Mouse (Mus musculus) regulatory T cell (primary cell): ENCODE results near the gene Ipmk.

Source experiments
- in situ Hi-C: fragments of 300-600 bp; cut with MboI, MseI; formaldehyde crosslinking; loops from one replicate; pipeline ENCODE4 v1.15.1; 2025; ENCODE audit warnings: high pct_unique_total_duplicates

Ipmk gene

DNA sequence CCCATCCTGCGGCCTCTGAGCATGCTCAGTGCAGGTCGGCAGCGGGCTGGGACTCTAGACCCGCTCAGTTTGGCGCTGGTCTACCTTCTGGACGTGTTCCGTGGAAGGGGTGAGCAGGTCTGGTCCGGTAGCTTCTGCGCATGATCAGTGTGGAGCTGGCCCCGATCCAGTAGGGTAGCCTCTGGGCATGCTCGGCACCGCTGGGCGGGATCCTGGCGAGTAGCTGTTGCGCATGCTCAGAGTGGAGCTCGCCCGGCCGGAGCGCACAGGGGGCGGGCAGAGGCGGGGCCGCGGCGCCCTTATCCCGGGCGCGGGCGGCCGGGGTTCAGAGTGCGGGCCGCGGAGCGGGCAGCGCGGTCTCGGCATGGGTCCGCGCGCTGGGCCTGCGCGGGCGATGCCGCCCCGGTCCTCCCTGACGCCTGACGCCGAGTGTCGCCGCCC lies at the start of gene Ipmk:
Gene Ipmk (plus strand): TSS at position 255 of the 441 bp plus-strand sequence.
- in situ Hi-C loops: loop anchor here (5.0 to 10.0 kb wide), 3 partner anchors 110 to 1307 kb away; partner anchors contain the start of genes Tfam and Zwint

DNA sequence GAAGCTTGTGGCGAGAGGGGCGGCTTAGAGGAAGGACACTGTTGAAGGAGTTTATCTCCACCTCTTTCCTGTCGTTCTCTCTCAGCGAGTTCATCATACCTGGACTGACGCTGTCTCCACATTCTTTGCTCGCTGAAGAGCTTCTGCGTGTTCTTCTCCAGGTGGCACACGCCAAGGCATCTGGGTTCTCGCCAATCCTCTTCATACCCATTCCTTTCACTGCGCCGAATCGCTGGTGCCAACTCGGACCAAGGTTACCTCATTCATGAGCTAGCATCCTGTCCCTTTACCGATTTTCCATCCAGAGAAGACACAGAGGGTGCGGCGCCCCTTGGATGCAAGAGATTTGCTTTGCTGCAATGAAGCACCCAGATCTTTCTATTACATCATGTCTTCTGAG lies 47.4 kb upstream of the Ipmk start:
- in situ Hi-C loops: no loop called here

GRCm38 (mm10) chr10:71302490-71302889 lies 45.1 kb upstream of the Ipmk start:
- in situ Hi-C loops: no loop called here

GRCm38 (mm10) chr10:71306190-71306589 lies 41.4 kb upstream of the Ipmk start:
- in situ Hi-C loops: no loop called here

DNA sequence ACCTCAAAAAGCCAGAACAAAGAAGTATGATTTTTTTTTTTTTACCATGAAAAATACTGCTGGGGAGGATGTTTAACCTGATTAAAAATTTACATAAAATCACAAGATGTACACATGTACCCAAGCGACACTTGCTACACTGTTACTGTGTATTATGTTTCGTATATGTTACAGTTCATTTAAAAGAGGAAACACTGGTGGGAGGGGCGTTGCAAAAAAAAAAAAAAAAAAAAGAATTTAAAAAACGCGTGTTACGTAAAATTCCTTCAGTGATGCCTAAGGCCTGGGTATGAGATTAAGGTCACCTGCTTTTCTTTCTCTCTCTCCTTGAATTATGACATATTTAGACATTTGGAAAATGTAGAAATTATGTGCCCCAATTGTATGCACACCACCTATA lies 40.8 kb upstream of the Ipmk start:
- in situ Hi-C loops: no loop called here

DNA sequence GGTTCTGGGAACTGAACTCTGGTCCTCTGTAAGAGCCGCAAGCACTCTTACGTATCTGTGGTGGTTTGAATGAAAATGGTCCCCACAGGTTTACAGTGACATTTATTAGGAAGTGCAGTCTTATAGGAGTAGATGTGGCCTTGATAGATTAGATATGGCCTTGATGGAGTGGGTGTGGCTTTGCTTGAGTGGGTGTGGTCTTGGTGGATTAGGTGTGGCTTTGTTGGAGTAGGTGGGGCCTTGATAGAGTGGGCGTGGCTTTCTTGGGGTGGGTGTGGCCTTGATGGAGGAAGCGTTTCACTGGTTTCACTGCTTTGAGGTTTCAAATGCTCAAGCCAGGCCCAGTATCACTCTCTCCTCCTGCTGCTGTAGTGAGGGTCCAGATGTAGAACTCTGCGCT lies 39.4 kb upstream of the Ipmk start:
- in situ Hi-C loops: no loop called here

GRCm38 (mm10) chr10:71310288-71310687 lies 37.3 kb upstream of the Ipmk start:
- in situ Hi-C loops: no loop called here

DNA sequence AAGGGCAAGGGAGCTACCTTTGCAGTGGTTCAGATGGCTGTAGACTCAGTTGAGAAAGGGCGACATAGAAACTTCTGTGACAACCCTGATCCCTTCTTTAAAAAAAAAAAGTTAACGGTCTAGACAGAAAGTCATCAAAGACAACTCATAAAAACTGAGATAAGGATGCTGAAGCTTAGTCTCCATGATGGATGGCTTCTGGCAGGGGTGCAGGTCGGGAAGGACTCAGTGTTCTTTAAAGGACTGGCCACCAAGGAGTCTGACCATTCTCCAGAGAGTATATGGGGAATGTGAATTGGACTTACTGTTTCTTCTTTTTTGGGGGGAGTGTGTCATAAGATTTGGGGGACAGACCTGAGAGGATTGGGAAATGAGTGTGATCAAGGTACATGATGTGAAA lies 33.0 kb upstream of the Ipmk start:
- in situ Hi-C loops: no loop called here

DNA sequence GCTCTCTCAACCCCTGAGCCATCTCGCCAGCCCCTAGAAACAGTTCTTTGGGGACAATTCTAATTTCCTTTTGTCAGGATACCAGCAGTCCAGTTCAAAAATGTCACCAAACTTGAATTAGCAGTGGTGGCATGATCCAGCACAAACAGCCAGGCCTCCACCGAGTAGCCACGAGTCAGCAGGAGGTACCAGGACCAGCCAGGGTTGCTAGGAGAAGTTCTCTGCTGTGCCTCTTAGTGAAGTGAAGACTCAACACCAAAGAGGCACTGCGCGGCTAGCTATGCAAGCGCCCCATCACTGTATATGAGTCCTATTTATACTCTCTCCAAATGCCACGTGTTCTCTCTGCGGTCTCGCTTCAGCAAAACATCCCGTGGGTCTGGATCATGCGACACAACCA lies 31.5 kb upstream of the Ipmk start:
- in situ Hi-C loops: no loop called here

- in situ Hi-C loops: no loop called here
Measured at GRCm38 (mm10) chr10:71316497-71316896, 31.1 kb upstream of the Ipmk start.

- in situ Hi-C loops: no loop called here
Measured at GRCm38 (mm10) chr10:71323669-71324068, 23.9 kb upstream of the Ipmk start.

GRCm38 (mm10) chr10:71326123-71326522 lies 21.4 kb upstream of the Ipmk start:
- in situ Hi-C loops: loop anchor here (5.0 kb wide), 1 partner anchor 76 kb away; no protein-coding TSS in a partner anchor

GRCm38 (mm10) chr10:71326789-71327188 lies 20.8 kb upstream of the Ipmk start:
- in situ Hi-C loops: loop anchor here (5.0 kb wide), 1 partner anchor 76 kb away; no protein-coding TSS in a partner anchor

DNA sequence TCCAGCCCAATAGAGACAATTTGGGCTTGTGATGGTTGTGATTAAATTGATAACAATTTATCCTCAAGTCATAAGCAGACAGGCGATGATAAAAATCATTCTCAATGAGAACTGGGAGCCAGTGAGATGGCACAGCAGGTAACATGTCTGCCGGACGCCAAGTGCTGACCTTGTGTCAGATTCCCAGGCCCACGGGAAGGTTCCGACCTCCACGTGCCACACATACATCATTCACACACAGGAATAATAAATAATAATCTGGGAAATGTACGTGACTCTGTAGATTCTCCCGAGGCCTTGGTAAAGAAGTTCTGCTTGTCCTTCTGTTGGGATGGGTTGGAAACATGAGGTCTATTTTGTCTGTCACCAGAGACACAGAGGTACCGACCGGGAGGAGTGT lies 20.2 kb upstream of the Ipmk start:
- in situ Hi-C loops: loop anchor here (5.0 kb wide), 1 partner anchor 75 kb away; no protein-coding TSS in a partner anchor

DNA sequence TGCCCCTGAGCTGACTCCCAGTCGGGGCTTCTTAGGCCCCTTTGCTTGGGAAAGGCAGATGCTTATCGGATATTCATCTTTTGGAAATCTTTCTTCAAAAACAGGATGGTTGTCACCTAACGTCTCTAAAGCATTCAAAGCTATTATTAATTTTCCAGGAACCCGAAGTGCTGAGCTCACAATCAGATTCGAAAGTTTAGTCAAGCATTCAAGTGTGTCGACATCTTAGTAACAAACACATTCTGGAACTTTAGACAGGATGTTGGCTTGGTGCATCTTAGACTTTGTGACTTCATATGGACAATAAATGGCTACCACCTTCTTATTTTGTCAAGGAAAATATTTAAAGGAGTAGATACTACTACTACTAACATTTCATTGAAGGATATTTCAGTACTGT lies 19.2 kb upstream of the Ipmk start:
- in situ Hi-C loops: loop anchor here (5.0 kb wide), 1 partner anchor 74 kb away; no protein-coding TSS in a partner anchor

- in situ Hi-C loops: loop anchor here (5.0 kb wide), 1 partner anchor 73 kb away; no protein-coding TSS in a partner anchor
Measured at GRCm38 (mm10) chr10:71328870-71329269, 18.7 kb upstream of the Ipmk start.

DNA sequence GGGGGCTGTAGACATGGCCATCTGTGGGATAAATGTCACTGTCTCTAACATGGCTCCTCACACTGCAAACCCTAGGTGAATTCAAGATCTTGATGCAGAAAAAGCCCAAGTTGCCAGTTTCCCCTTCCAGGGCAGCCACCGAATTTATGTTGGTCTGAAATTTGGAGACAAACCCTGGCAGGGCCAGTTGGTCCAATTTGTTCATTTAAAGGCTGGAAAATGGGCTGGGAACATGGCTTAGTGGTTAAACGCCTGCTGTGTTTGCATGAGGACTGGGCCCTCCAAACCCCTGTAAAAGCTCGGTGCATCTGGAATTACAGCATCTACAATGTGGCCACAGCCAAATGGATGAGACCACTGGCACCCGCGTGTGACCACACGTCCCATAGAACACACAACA lies 18.3 kb upstream of the Ipmk start:
- in situ Hi-C loops: loop anchor here (5.0 kb wide), 1 partner anchor 73 kb away; no protein-coding TSS in a partner anchor

- in situ Hi-C loops: no loop called here
Measured at GRCm38 (mm10) chr10:71330070-71330469, 17.5 kb upstream of the Ipmk start.

DNA sequence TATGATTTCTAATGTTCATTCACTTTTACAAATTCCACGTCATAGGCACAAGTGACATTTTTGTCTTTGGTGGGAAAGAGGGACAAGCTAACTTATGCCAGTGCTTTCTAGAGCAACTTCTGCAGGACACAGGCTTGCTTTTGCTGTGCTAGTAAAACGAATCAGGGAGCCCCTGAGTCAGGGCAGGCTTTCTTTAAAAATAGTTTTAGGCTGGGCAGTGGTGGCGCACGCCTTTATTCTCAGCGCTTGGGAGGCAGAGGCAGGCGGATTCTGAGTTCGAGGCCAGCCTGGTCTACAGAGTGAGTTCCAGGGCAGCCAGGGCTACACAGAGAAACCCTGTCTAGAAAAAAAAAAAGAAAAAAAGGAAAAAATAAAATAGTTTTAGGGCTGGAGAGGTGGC lies 15.7 kb upstream of the Ipmk start:
- in situ Hi-C loops: no loop called here

GRCm38 (mm10) chr10:71332376-71332775 lies 15.2 kb upstream of the Ipmk start:
- in situ Hi-C loops: no loop called here

GRCm38 (mm10) chr10:71332859-71333258 lies 14.7 kb upstream of the Ipmk start:
- in situ Hi-C loops: no loop called here

GRCm38 (mm10) chr10:71337733-71338132 lies 9.8 kb upstream of the Ipmk start:
- in situ Hi-C loops: no loop called here

- in situ Hi-C loops: no loop called here
Measured at GRCm38 (mm10) chr10:71338156-71338905, 9.2 kb upstream of the Ipmk start.
